Mouse (Mus musculus): ENCODE measurements around the gene Gm20662. TPM values are rescaled to one million over a fixed set of nuclear protein-coding genes. Genes with fewer than 3 reads are reported as not detected.

Gm20662 gene
- polyA plus RNA-seq (2014; fragmentation: Nextera tagmentation; extraction: Ambion mirVana): 0.61 and 0.63 TPM in 2 replicates

DNA sequence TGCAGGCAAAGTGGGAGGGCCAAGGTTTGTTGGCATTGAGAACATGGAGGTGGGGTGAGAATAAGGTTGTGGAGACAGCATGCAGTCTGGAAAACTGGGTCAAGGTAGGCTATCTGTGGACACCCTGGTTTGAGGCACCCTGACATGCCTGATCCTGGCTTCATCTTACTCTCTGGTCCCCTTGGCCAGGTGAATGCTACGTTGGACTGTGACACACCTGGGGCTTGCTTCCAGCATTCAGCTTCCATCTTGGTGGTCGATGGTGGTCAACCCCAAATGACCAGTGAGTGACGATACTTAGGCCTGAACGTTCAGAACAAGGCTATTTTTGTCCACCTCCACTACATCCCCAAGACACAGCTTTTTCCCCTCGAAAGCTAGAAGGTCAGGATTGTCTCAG is at the start of gene Gm20662:
TSS of gene Gm20662 (plus strand) at position 301 of the 400 bp plus-strand sequence.
- ATAC-seq (ENCODE audit: low FRiP score, low TSS enrichment): no peak
- Histone ChIP-seq H3K4me3 (ENCODE audit: low read length) (no peak within 1 kb of the TSS), H3K27ac (ENCODE audit: low read depth, low read length) (no peak within 1 kb of the TSS), H3K36me3 (ENCODE audit: control insufficient read depth, insufficient read depth, low read length) (no peaks in the 10 kb centered on the region), H3K9me3 (ENCODE audit: control insufficient read depth, low read length) (no peaks in the 10 kb centered on the region), H3K4me1 (ENCODE audit: control insufficient read depth, insufficient read depth, low read length) (no peaks in the 10 kb centered on the region), H3K9ac (ENCODE audit: low read depth, low read length) (no peak within 1 kb of the TSS), H3K4me2 (replicated peaks; ENCODE audit: low read depth, low read length) (no peak within 1 kb of the TSS), H3K27me3 (ENCODE audit: control insufficient read depth, insufficient read depth, low read length) (no peaks in the 10 kb centered on the region)
- WGBS: 91% methylated on average over 5 of the region's 5 CpGs

DNA sequence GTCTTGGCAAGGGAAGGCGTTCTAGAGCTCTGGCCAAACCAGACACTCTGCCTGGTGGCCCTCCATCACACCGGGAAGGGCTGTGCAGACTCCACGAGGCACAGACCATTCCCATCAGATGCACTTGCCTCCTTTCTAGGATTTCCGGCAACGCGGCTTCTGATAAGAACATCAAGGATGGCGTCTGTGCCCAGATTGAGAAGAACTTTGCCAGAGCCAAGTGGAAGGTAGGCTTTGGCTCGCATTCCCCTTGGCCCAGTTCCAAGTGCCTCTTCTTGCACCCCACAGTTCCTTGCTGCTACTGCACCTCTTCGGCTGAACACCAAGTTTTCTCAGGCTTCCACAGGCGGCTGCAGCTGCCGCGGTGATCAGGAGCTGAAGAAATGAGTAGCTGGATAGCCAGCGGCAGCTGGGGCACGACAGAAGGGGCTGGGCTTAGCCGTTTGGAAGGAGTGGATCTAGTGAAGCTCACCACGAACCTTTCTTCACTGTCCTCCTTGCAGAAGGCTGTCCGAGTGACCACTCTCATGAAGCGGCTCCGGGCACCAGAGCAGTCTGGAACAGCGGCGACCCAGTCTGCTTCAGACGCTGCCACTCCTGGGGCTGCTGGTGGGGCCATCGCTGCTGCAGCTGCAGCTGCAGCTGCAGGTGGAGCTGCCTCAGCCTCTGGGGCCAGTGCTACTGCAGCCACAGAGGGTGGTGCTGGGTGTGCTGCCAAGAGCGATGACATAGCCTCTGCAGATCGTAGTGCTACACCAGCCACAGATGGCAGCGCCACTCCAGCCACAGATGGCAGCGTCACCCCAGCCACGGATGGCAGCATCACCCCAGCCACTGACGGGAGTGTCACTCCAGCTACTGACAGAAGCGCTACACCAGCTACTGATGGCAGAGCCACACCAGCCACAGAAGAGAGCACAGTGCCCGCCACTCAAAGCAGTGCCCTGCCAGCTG is 48.6 kb upstream of the Gm20662 start:
- H3K36me3 ChIP-seq (ENCODE audit: control insufficient read depth, insufficient read depth, low read length): no peaks in the 10 kb centered on the region
- peaks cover 10% of the 10 kb centered on the region; the same call in 1 of the 2 replicates for H3K4me1 ChIP-seq (ENCODE audit: control insufficient read depth, insufficient read depth, low read length)
- no peak overlapping the region for H3K27ac ChIP-seq (ENCODE audit: low read depth, low read length)
- no peak for ATAC-seq (ENCODE audit: low FRiP score, low TSS enrichment)
- WGBS: 88% methylated on average over 31 of the region's 31 CpGs
- H3K9me3 ChIP-seq (ENCODE audit: control insufficient read depth, low read length): no peaks in the 10 kb centered on the region
- no peak overlapping the region for H3K9ac ChIP-seq (ENCODE audit: low read depth, low read length)
- no peak overlapping the region for H3K4me3 ChIP-seq (ENCODE audit: low read length)
- H3K4me2 ChIP-seq (replicated peaks; ENCODE audit: low read depth, low read length): no peak overlapping the region
- H3K27me3 ChIP-seq (ENCODE audit: control insufficient read depth, insufficient read depth, low read length): no peaks in the 10 kb centered on the region

DNA sequence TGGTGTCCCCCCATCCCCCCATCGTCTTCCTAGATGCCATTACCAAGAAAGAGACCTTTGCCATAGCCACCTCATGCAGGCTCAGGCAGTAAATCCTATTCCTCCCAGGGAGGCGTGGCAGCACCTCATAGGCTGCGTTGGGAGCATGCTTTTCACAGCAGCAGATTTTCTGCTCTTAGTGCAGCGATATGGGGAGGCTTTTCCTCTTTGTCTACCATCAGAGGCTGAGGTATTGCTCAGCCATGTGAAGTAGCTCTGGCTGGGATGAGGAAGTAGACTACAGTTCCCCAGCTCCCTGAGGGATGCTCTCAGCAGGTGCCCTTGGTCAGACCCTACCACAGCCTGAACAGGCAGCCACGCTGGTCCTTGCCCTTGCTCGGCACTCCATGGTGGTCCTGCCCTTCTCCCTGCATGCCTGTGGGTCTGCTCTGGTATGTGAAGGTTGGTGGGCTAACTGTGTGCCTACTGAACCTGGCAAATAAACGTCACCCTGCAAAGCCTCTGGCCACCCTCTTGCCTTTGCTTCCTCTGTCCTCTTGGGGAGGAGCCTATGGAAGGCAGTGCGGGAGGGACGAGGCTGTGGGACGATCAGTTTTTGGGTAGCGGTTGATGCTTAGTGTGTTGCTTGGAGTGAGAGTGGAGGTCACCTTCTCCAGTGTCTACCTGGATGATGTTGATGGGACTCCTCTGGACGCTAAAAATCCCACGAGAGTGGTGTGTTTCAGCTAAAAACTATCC is 46.8 kb upstream of the Gm20662 start:
- Histone ChIP-seq H3K9ac (ENCODE audit: low read depth, low read length) (no peak overlapping the region), H3K27ac (ENCODE audit: low read depth, low read length) (no peak overlapping the region), H3K4me2 (replicated peaks; ENCODE audit: low read depth, low read length) (no peak overlapping the region), H3K36me3 (ENCODE audit: control insufficient read depth, insufficient read depth, low read length) (no peaks in the 10 kb centered on the region), H3K9me3 (ENCODE audit: control insufficient read depth, low read length) (no peaks in the 10 kb centered on the region), H3K27me3 (ENCODE audit: control insufficient read depth, insufficient read depth, low read length) (no peaks in the 10 kb centered on the region), H3K4me1 (ENCODE audit: control insufficient read depth, insufficient read depth, low read length) (peaks cover 10% of the 10 kb centered on the region; the same call in 1 of the 2 replicates), H3K4me3 (ENCODE audit: low read length) (no peak overlapping the region)
- no peak for ATAC-seq (ENCODE audit: low FRiP score, low TSS enrichment)
- 84% methylated on average over 13 of the region's 13 CpGs for WGBS

DNA sequence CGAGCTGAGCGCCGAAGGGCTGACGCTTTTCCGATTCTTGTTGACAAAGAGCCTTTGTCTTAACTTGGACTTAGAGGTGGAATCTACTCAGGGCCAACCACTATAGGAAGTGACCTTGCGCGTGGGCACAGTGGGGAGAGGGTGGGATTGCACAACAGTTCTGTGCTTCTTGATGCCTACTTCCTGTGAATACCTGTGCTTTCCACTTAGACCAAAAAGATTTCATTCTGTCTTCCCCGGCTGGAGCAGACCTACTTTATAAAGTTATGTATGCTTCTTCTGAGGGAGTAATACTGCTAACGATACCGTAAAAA is 46.3 kb upstream of the Gm20662 start, which contains the start of gene Traip:
TSS of gene Traip (plus strand) at position 215 of the 314 bp plus-strand sequence.
- H3K9me3 ChIP-seq (ENCODE audit: control insufficient read depth, low read length): no peaks in the 10 kb centered on the region
- H3K27ac ChIP-seq (ENCODE audit: low read depth, low read length): peak within 1 kb of the TSS; percentile 68; the same call in 1 of the 2 replicates
- peaks cover 10% of the 10 kb centered on the region; the same call in 1 of the 2 replicates for H3K4me1 ChIP-seq (ENCODE audit: control insufficient read depth, insufficient read depth, low read length)
- H3K9ac ChIP-seq (ENCODE audit: low read depth, low read length): peak within 1 kb of the TSS; percentile 69
- peak within 1 kb of the TSS; percentile 66 for H3K4me2 ChIP-seq (replicated peaks; ENCODE audit: low read depth, low read length)
- H3K36me3 ChIP-seq (ENCODE audit: control insufficient read depth, insufficient read depth, low read length): no peaks in the 10 kb centered on the region
- no peaks in the 10 kb centered on the region for H3K27me3 ChIP-seq (ENCODE audit: control insufficient read depth, insufficient read depth, low read length)
- H3K4me3 ChIP-seq (ENCODE audit: low read length): peak within 1 kb of the TSS; percentile 84
- no peak for ATAC-seq (ENCODE audit: low FRiP score, low TSS enrichment)
- WGBS: 92% methylated on average over 10 of the region's 10 CpGs

DNA sequence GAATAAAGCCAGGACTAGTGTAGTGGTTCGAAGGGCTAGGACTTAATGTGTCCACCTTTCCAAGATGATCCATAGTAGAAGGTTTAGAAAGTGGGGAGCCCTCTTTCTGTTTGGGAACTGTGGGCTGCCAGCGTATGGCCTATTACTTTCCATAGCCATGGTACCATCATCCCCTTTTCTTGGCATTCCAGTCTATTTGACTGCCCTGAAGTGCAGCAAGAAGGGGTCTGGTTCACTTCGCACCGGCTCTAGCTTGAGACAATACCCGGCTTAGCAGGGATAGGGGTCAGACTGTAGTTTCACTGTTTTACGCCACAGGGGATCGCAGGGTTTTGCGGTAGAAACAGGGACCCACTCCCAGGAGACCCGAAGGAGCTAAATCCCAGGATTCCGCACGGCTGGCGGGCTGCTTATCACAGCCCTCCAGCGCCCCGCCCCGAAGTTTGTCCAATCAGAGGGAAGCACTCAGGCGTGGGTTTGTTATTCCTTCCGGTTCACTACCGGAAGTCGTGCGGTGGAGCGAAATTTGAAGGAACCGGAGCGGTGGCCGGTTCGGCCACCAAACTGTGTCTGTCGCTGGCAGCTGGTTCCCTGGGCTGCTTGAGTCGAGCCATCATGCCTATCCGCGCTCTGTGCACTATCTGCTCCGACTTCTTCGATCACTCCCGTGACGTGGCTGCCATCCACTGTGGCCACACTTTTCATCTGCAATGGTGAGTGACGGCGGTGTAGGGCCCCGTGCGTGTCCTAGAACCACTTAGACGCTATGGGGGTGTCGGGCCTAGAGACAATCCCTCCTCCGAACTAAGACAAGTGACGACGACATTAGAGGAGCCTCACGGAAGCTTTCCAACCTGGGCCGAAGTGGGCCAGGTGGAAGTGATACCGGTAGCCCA is 45.4 kb upstream of the Gm20662 start:
- 17% methylated on average over 45 of the region's 45 CpGs for WGBS
- peak overlapping the region; percentile 84 for H3K4me3 ChIP-seq (ENCODE audit: low read length)
- no peaks in the 10 kb centered on the region for H3K36me3 ChIP-seq (ENCODE audit: control insufficient read depth, insufficient read depth, low read length)
- peak overlapping the region; percentile 69 for H3K9ac ChIP-seq (ENCODE audit: low read depth, low read length)
- H3K27ac ChIP-seq (ENCODE audit: low read depth, low read length): peak overlapping the region; percentile 68; the same call in 1 of the 2 replicates
- no peaks in the 10 kb centered on the region for H3K27me3 ChIP-seq (ENCODE audit: control insufficient read depth, insufficient read depth, low read length)
- H3K9me3 ChIP-seq (ENCODE audit: control insufficient read depth, low read length): no peaks in the 10 kb centered on the region
- peak; percentile 95 for ATAC-seq (ENCODE audit: low FRiP score, low TSS enrichment)
- H3K4me1 ChIP-seq (ENCODE audit: control insufficient read depth, insufficient read depth, low read length): peaks cover 10% of the 10 kb centered on the region; the same call in 1 of the 2 replicates
- H3K4me2 ChIP-seq (replicated peaks; ENCODE audit: low read depth, low read length): peak overlapping the region; percentile 66

DNA sequence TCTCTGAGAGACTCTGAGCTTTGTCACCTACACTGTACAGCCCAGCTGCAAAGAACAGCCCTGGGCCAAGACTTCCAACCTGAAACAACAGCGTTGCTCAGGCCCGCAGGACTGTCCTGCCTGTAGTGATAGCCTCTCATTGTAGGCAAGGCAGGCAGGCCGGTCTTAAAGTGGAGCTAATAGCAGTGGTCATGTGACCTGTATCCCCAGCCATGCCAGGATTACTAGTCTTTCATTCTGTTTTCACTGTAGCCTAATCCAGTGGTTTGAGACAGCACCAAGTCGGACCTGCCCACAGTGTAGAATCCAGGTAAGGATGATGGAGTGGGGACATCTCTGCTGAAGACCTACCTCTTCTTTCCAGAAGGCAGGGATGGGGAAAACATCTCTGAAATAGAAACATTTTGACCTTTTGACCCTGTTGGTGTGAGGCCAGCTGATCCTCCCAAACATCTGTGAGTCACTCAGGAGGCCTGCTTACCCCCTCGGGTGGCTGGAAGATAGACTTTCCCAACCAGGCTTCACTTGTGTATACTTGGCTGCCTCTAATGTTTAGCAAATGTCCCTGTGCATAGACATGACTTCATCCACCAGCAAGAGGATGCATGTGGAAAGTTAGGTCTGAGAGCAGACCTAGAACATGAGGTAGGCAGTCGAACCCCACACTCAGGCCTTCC is 40.4 kb upstream of the Gm20662 start:
- H3K4me3 ChIP-seq (ENCODE audit: low read length): no peak overlapping the region
- H3K36me3 ChIP-seq (ENCODE audit: control insufficient read depth, insufficient read depth, low read length): peaks cover 36% of the 10 kb centered on the region
- H3K27ac ChIP-seq (ENCODE audit: low read depth, low read length): no peak overlapping the region
- no peaks in the 10 kb centered on the region for H3K9me3 ChIP-seq (ENCODE audit: control insufficient read depth, low read length)
- WGBS: 74% methylated on average over 6 of the region's 6 CpGs
- no peaks in the 10 kb centered on the region for H3K27me3 ChIP-seq (ENCODE audit: control insufficient read depth, insufficient read depth, low read length)
- no peak for ATAC-seq (ENCODE audit: low FRiP score, low TSS enrichment)
- H3K4me1 ChIP-seq (ENCODE audit: control insufficient read depth, insufficient read depth, low read length): peaks cover 10% of the 10 kb centered on the region; the same call in 1 of the 2 replicates
- H3K4me2 ChIP-seq (replicated peaks; ENCODE audit: low read depth, low read length): no peak overlapping the region
- no peak overlapping the region for H3K9ac ChIP-seq (ENCODE audit: low read depth, low read length)

DNA sequence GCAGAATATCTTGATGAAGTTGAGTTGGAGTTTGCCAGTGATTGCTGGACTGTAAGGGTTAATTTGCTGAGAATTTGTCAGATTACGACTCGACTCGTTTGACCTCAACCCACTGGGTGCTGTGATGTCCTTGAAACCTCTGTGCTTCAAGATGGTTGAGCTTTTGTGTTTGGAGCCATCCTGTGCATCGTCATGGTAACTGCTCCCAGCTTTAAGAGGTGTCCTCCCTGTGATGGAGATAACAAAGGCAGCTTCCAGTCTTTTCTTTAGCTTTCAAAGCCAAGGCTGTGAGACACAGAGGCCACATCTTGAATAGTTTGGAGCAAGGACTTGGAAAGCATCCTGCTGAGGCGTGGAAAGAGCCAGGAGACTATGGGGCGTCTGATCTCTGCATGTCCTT is 39.0 kb upstream of the Gm20662 start:
- no peak for ATAC-seq (ENCODE audit: low FRiP score, low TSS enrichment)
- Histone ChIP-seq H3K4me2 (replicated peaks; ENCODE audit: low read depth, low read length) (no peak overlapping the region), H3K9ac (ENCODE audit: low read depth, low read length) (no peak overlapping the region), H3K27ac (ENCODE audit: low read depth, low read length) (no peak overlapping the region), H3K36me3 (ENCODE audit: control insufficient read depth, insufficient read depth, low read length) (peaks cover 48% of the 10 kb centered on the region), H3K9me3 (ENCODE audit: control insufficient read depth, low read length) (no peaks in the 10 kb centered on the region), H3K4me3 (ENCODE audit: low read length) (no peak overlapping the region), H3K4me1 (ENCODE audit: control insufficient read depth, insufficient read depth, low read length) (no peaks in the 10 kb centered on the region), H3K27me3 (ENCODE audit: control insufficient read depth, insufficient read depth, low read length) (no peaks in the 10 kb centered on the region)
- 68% methylated on average over 6 of the region's 6 CpGs for WGBS

DNA sequence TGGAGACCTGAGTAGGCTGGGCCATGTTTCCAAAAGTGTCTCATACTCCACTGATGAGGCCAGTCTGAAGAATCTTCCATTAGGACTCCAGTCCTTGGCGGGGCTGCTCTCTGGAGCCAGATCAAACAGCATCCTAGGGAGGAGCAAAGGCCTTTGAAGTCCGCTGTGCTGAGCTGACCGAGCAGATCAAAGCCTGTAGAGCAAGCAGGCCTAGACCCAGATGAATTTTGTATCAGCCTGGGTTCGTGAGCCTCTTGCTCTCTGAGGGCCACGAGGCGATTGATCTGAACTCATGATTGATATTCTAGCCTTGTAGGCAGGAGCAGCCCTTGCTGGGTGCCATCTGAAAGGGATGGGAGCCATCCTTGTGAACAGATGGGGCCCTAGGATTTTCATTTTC is 36.3 kb upstream of the Gm20662 start:
- Histone ChIP-seq H3K27ac (ENCODE audit: low read depth, low read length) (no peak overlapping the region), H3K4me3 (ENCODE audit: low read length) (no peak overlapping the region), H3K9me3 (ENCODE audit: control insufficient read depth, low read length) (no peaks in the 10 kb centered on the region), H3K36me3 (ENCODE audit: control insufficient read depth, insufficient read depth, low read length) (peaks cover 63% of the 10 kb centered on the region), H3K9ac (ENCODE audit: low read depth, low read length) (no peak overlapping the region), H3K4me2 (replicated peaks; ENCODE audit: low read depth, low read length) (no peak overlapping the region), H3K27me3 (ENCODE audit: control insufficient read depth, insufficient read depth, low read length) (no peaks in the 10 kb centered on the region), H3K4me1 (ENCODE audit: control insufficient read depth, insufficient read depth, low read length) (no peaks in the 10 kb centered on the region)
- WGBS: 31% methylated on average over 6 of the region's 6 CpGs
- ATAC-seq (ENCODE audit: low FRiP score, low TSS enrichment): no peak

Measured in kidney, embryonic 14.5 days (tissue).